8 mouse cellular contexts compared by ENCODE assay signal in the genomic region with DNA sequence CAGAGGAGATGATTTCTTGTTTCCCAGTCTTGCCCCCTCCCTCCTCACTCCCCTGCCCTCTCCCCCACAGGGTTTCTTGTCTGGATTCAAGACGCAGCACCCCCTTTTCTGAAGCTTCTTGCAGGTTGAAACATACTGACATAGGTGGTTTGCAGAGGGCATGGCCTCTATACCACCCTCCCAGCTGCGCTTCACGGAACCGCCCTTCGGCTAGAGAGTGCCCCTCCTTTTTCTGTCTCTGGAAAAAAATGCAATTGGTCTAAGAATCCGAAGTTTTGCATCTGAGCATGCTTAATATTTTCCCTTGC. TPM values are rescaled to one million over a fixed set of nuclear protein-coding genes. Genes with fewer than 3 reads are reported as not detected.
DNase-seq lines count a peak whose midpoint lies in the region; ATAC-seq and TF ChIP-seq lines count a peak whose summit lies in the region.

No protein-coding gene starts in this region.

- DNase-seq in adrenal gland, postnatal 25 days = peak; percentile 10
- no peak for DNase-seq in adrenal gland, adult 8-10 months
- peak; percentile 33 for DNase-seq in limb, embryonic 10.5 days (ENCODE audit: low spot score)
- no peak for DNase-seq in left cerebral cortex, postnatal 14 days (ENCODE audit: low spot score in 2 of 2)
- DNase-seq in layer of hippocampus, postnatal 25 days (ENCODE audit: extremely low spot score in 1 of 2, low spot score in 1 of 2) = no peak

- no peak for TF ChIP-seq CTCF in small intestine, adult 2 months (IDR thresholded peaks at IDR 0.05; ENCODE audit: extremely low read depth, insufficient read length, insufficient replicate concordance, low read depth, low read length)

- intact Hi-C loops in left cerebral cortex, postnatal 14 days (cut with DNase I) = loop anchor here (10.0 kb wide), 1 partner anchor 696 kb away; a partner anchor contains a TSS

- H3K4me3 ChIP-seq in megakaryocyte, embryonic 14.5 days (replicated peaks) = peak overlapping the region; percentile 91
- H3K4me3 ChIP-seq in limb, embryonic 10.5 days = peak overlapping the region; percentile 74
- H3K4me3 ChIP-seq in small intestine, adult 2 months (ENCODE audit: low read depth, low read length) = peak overlapping the region; percentile 65

- no peaks in the 10 kb centered on the region for H3K9me3 ChIP-seq in megakaryocyte, embryonic 14.5 days
- no peaks in the 10 kb centered on the region for H3K9me3 ChIP-seq in limb, embryonic 10.5 days (replicated peaks)

- no peaks in the 10 kb centered on the region for H3K36me3 ChIP-seq in megakaryocyte, embryonic 14.5 days (replicated peaks; ENCODE audit: low read length)
- 0 out of 2 replicates have a peak, but pooled peaks cover 3% of the 10 kb centered on the region for H3K36me3 ChIP-seq in limb, embryonic 10.5 days
- H3K36me3 ChIP-seq in small intestine, adult 2 months (ENCODE audit: control insufficient read depth, insufficient read depth, low read length) = no peaks in the 10 kb centered on the region

- peak overlapping the region; percentile 93 for H3K27ac ChIP-seq in limb, embryonic 10.5 days
- no peak overlapping the region for H3K27ac ChIP-seq in small intestine, adult 2 months (ENCODE audit: insufficient read depth, low read depth, low read length)

- H3K27me3 ChIP-seq in megakaryocyte, embryonic 14.5 days (replicated peaks) = peaks cover 62% of the 10 kb centered on the region
- no peaks in the 10 kb centered on the region for H3K27me3 ChIP-seq in limb, embryonic 10.5 days (ENCODE audit: low read depth, poor library complexity, severe bottlenecking)
- peaks cover 16% of the 10 kb centered on the region for H3K27me3 ChIP-seq in small intestine, adult 2 months (ENCODE audit: control insufficient read depth, insufficient read depth, low read length)

- WGBS in limb, embryonic 10.5 days = 13% methylated on average over 6 of the region's 6 CpGs
- WGBS in small intestine, adult 2 months = 16% methylated on average over 6 of the region's 6 CpGs

- TF ChIP-seq POLR2A in small intestine, adult 2 months (IDR thresholded peaks at IDR 0.05; ENCODE audit: low read depth, low read length) = no peak

- no peak for ATAC-seq in megakaryocyte, adult 5-6 weeks (ENCODE audit: poor library complexity, severe bottlenecking)

- peaks cover 30% of the 10 kb centered on the region for H3K4me1 ChIP-seq in megakaryocyte, embryonic 14.5 days
- peaks cover 36% of the 10 kb centered on the region for H3K4me1 ChIP-seq in limb, embryonic 10.5 days
- H3K4me1 ChIP-seq in small intestine, adult 2 months (ENCODE audit: control insufficient read depth, insufficient read depth, insufficient read length, low read length) = peaks cover 2% of the 10 kb centered on the region; the same call in 1 of the 2 replicates

RNA-seq across cellular contexts. Expression of a gene that starts 4.4 kb away (rescaled TPM):
- total RNA-seq in adrenal gland, postnatal 25 days (2021) = 8.2 and 9.7 TPM in 2 replicates
- 1 to 10 TPM; 4.8 to 9.0 (median 7.5) TPM for total RNA-seq in adrenal gland, adult 8-10 months (2022)
- polyA plus RNA-seq in megakaryocyte, embryonic 14.5 days (2012; ENCODE audit: insufficient read depth, low replicate concordance) = 0.12 TPM in 1 of 2 replicates, not detected in the other
- total RNA-seq in megakaryocyte, adult 5-6 weeks (2015) = not detected in 2 replicates
- not detected in 2 replicates for total RNA-seq in megakaryocyte, adult 5-6 weeks (2017)
- polyA plus RNA-seq in limb, embryonic 10.5 days (2016; fragmentation: Nextera tagmentation; extraction: Ambion mirVana) = 3.6 and 5.4 TPM in 2 replicates
- 0.37 and 0.79 TPM in 2 replicates for polyA plus RNA-seq in small intestine, adult 2 months (2012; rRNA removed)
- total RNA-seq in left cerebral cortex, postnatal 14 days (2021) = 10 to 100 TPM; 29.1 to 30.6 TPM
- 10 to 100 TPM; 12.6 to 13.1 TPM for total RNA-seq in layer of hippocampus, postnatal 25 days (2021)

Comparison
In these comparisons a context has a peak if more than half of its experiments do, and no peak if none do; other contexts are left out.
1. DNase-seq: peak in adrenal gland, postnatal 25 days (single experiment) and limb, embryonic 10.5 days (single experiment); none in adrenal gland, adult 8-10 months (single experiment), left cerebral cortex, postnatal 14 days (0 of 2) and layer of hippocampus, postnatal 25 days (0 of 2).
2. Peak in every context shown above with its lines, with median percentiles within 50 percentile points of each other: H3K4me3 ChIP-seq.